Mouse (Mus musculus) kidney, adult 9 months (tissue): ENCODE data around the gene Gpx4.

Experiments
- DNase-seq: peaks from one replicate; pipeline ENCODE4 v3.0.0; 2022

Gpx4 gene

DNA sequence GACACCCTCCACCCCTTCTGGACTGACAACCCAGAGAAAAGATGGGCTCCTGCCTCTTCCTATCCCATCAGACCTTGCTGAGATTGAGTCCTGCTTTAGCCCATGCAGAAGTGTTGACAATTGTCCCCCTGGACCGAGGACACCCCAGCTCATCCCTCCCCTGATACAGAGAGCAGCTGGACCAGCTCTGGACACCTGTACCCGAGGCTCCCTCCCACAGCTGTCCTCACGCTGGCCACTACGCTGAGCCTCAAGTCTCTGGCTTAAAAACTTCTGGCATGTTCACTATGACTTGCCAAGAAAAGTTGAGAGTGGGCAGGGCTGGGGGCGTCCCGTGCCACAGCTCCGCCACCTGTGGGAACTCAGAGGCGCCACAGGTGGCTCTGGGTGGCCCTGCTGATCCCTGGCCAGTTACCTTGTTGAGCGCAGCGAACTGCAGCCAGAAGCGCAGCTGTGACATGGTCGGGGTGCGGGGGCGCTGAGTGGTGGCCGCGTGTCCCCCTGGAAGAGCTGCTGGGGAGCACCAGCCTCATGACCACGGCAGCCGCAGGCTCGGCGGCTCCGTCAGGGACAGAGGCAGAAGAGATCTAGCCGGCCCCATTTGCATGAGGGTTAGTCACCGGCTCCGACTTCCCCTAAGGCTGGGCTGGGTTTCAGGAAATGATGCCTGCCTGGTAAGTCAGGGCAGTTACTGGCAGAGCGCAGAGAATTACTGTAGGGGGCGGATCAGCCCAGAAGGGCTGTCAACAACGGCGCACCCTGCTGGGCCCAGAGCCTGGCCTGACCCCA is 28.0 kb downstream of the Gpx4 start:
- peak; percentile 75 for DNase-seq

DNA sequence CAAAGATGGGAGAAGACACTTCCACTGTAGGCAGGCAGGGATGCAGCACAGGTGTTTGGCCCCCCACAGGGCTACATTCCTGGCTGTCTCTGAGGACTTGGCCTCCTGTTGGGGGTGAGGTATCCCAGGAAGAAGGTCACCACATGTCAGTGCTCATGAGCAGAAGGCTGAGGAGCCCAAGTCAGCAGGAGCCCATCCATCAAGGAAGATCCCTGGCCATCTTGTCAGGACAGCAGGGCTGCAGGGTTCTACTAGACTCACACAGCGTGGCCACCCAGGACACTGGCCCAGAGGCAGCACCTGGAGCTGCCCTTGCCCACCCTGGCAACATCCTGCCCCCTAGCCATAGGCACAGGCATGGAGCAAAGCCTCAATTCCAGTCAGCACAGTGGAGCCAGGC is 29.0 kb downstream of the Gpx4 start:
- DNase-seq = no peak

DNA sequence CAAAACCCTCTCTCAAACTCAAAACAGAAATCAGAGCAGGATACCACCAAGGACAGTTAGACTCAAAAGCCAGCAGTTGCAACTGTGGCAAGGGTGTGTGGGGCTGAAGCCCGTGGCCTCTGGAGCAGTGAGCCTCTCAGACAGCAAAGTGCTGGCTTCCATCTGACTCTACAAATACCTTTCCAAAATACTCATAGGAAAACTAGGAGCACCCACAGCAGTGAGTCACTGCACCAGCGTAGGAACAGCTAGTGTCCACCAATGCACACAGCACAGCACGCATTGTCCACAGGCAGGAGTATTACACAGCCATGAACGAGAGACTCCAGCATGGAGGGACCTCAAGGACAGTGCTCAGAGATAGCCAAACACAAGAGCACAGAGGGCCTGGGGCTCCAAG is 29.4 kb downstream of the Gpx4 start:
- no peak for DNase-seq

GRCm38 (mm10) chr10:80077312-80077711 is 30.3 kb downstream of the Gpx4 start:
- DNase-seq = no peak

DNA sequence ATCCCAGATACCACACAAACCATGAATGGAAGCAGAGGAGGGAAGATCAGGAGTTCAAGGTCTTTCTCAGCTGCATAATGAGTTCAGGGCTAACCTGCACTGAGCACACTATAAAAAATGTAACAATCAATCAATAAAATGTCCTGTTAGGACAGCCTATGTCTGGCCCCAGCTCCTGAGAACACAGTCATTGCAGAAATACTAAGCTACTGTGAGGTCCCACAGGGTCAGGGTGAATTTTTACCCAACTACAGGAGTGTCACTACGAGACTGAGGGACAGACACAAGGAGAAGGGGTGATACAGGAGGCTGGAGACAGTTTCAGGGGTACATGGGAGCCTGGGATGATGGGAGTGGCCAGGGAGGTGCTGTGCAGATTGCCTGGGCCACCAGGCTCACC is 31.4 kb downstream of the Gpx4 start:
- DNase-seq = no peak

DNA sequence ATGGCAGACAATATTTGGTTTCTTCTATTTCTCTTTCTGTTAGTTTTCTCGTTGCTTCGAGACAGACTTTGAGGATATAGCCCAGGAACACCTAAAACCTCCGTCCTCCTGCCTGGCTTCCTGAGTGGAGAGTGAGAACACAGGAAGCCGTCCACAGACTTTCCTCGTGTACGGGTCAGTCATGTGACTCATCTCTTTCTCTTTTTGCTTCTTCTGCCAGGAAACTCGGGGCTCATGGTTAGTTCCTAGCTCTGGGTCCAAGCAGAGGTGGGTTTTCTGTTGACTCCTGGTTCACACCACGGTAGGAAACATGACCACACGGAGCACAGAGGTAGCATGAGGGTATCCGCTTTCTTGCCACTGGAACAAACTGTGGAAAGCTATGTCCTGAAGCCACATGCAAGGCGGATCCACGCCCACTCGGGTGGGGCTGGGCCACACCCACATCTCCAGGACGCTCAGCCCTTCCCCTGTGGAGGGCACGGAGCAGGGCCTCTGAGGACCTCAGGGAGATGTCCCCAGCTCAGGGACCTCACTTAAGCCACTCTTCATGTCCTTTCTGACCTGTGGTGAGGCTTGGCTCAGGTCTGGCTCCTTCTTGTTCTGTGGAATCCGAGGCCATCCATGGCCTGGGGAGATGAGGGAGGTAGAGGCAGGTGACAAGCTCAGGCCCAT is 33.6 kb downstream of the Gpx4 start:
- no peak for DNase-seq

DNA sequence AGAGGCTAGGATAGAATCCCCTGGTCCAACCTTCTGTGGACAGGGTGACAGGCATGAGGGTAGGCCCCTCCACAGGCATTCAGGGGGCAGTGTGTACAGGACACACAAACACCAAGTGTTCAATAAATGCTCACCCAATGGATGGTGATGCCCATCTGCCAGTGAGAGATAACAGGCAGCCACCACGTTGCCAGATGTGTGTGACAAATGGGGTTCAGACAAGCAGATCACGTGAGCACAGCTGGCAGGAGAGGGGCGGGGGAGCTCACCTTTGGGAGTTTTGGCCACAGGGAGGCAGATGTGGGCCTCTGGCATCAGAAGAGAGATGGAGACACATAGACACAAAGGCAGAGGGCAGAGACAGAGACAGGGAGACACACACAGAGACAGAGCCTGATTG is 34.1 kb downstream of the Gpx4 start:
- no peak for DNase-seq

DNA sequence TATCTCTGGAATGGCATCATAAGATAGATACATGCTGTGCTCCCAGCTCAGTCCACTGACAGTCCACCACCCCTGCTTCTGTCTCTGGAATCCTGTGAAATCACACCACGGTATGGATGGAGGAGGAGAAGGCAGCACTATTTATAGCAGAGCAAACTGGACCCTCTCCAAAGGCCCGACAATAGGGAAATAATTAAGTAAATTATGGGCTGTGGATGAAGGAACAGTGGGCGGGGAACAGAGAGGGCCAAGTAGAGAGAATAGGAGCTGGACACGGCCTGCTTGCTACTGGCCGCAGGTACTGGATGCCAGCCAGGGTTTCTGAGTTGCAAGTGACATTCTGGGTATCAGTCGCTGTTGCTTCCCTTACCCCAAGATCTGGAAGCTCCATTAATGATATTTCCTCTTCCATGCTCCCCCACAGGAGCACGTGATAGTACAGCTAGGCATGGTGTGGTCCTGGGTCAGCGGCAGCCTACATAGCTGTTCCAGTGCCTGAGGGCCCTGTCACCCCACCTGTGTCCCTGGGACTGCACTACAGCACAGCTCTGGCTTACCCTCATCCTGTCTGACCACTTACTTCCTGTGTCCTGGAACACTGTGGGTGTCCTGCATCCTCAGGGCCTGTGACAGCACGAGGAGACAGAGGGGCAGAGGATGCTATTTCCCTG is 38.0 kb downstream of the Gpx4 start:
- DNase-seq = peak; percentile 66

GRCm38 (mm10) chr10:80086847-80087246 is 39.9 kb downstream of the Gpx4 start:
- no peak for DNase-seq

GRCm38 (mm10) chr10:80087483-80087882 is 40.5 kb downstream of the Gpx4 start:
- no peak for DNase-seq

DNA sequence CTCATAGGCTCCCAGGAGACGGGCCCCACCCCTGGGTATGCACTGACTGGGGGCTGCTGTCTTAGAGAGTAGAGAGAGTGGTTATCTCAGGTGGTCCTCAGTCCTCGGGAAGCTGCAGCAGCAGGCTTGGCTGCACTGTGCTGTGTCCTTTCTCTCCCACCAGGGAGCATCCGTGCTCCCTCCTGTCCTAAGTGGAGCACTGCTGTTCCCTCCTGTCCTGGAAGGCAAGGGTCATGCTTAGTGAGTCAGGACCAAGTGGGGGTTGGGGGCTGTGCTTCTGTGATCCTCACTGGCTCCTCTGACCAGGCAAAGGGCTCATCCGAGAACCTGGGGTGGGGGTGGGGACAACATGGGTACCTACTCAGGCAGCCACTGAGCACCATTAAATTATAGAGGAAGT is 42.2 kb downstream of the Gpx4 start:
- DNase-seq = peak; percentile 59

DNA sequence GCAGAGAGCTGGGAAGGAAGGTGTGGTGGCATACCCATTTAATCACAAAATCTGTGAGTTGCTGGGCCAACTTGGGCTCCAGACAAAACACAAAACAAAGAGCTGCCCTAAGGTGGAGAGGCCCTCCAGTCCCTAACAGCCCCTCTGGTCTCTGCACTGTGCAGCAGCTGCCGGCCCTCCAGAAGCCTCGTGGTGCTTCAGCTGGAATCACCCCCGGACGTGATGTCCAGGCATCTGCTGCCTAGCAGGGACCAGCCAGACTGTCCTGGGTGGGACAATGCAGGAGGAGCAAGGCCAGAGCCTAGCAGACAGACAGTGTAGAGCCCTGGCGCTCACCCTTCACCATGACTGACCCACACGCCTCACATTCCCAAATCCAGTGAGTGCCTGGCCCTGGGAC is 44.6 kb downstream of the Gpx4 start:
- DNase-seq = no peak

- DNase-seq = peak; percentile 48
Observed at GRCm38 (mm10) chr10:80092690-80093089, 45.7 kb downstream of the Gpx4 start.

DNA sequence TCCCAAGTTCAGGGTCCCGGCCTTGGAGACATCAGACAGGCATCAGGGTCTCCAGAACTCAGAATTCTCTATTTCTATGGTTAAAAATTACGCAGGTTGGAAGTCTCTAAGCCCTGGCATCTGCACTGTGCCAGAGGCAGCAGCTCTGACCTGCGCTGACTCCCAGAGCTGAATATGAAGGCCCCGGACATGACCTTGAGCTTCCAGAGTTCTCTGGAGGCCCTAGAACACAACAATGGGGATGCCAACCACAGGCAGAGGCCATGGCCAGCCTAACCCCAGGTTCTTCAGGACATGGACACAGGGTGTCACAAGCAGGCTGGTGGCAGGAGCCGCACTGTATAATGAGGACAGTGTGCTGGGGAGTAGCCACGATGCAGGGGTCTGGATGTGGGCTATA is 47.1 kb downstream of the Gpx4 start:
- peak; percentile 48 for DNase-seq

DNA sequence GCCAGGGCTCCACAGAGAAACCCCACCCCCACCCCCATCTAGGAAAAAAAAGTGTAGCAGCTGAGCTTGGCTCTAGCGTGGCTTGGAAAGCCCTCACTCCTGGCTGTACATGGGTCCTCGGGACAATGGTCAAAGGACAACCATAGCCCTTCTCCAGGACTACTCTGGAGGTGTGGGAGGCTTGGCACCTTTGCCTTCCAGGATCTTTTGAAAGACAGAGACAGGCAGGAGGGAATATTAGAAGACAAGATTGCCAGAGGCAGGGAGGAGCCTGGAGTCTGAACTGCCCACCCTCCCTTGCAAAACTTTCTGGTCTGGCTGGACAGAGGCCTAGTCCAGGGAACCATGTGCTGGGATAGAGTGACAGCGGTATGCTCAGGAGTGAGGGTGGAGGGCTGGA is 47.7 kb downstream of the Gpx4 start:
- DNase-seq = peak; percentile 75

DNA sequence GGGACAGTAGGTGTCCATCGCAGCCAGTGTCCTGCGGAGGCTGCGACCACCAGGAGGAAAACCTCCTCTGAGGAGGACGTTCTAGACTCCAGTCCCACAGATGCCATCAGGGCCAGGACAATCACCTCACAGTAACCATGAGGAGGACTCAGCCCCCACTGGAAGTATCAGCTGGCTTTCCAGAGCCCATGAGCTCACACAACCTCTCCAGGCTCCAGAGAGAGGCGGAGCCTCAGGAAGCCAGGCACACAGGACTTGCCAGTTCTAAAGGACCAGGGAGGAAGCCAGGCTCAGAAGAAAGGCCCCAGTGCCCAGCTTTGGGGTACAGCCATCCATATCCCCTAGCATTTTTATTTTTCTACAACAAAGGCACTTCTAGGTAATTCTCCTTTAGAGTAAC is 48.6 kb downstream of the Gpx4 start:
- no peak for DNase-seq

- no peak for DNase-seq
Observed at GRCm38 (mm10) chr10:80097275-80097674, 50.3 kb downstream of the Gpx4 start.

- peak; percentile 30 for DNase-seq
Observed at GRCm38 (mm10) chr10:80098630-80099029, 51.7 kb downstream of the Gpx4 start.

DNA sequence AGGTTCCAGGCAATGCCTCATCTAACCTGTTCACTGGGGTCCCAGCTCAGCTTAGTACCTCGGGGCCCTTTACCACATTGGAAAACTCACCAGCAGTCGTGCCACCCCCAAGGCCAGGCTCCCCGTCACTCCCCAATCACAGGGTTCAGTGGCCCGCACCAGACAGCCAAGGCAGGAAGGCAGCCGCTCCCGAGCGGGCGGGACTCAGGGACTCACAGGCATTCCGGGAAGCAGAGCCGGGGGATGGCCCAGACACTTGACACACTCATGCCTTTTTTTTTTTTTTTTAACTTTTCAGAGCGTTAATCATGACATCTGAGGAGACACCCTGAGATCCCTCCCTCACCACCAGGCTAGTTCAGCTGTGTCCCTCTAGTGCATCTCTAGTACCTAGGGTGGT is 54.0 kb downstream of the Gpx4 start:
- peak; percentile 49 for DNase-seq

- peak; percentile 88 for DNase-seq
Observed at GRCm38 (mm10) chr10:80102216-80102915, 55.4 kb downstream of the Gpx4 start.

- DNase-seq = no peak
Observed at GRCm38 (mm10) chr10:80103032-80103431, 56.1 kb downstream of the Gpx4 start.

DNA sequence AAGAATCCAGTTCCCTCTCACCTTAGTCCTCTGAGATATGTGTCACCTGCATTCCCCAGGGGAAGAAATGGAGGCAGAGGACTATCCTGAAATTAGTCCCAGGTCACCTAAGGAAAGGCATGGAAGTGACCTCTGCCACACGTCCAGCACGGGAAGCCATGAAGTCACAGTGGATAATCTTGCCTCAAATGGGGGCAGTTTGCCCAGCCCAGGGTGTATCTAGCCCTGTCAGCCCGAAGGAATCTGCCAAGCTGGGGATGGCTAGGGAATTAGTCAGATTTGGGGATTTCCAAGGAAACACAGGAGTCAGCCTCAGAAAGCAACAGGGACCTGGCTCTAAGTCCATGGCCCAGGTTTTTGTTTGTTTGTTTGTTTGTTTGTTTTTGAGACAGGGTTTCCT is 57.2 kb downstream of the Gpx4 start:
- DNase-seq = no peak

DNA sequence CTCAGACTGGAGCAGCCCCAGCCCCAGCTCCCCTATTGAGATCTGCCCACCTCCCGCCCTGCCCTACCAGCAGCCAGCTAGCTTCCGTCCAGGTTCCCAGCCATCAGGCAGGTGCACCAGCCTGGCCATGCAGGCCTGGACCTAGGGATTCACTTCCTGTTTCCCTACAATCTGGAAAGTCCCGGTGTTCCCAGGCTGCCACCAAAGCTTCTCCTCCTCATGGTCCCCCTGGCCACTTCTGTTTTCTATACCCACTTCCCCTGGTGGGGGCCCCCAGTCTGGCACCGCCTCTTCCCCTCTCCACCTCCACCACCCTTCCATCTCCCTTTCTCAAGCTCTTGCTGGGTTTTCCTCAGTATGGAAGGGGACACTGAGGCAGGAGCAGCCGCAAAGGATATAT is 58.5 kb downstream of the Gpx4 start, which contains the start of gene Sbno2:
Sbno2 (minus strand) TSS at position 112 of the 400 bp plus-strand sequence.
- DNase-seq = no peak
